Mouse (Mus musculus) heart, postnatal 10 days (tissue): ENCODE results near the gene Ddn. TPM values are rescaled to one million over a fixed set of nuclear protein-coding genes. Genes with fewer than 3 reads are reported as not detected.

Experiments used
- DNase-seq, 2 experiments: peaks; one replicate each; pipeline ENCODE4 v3.0.0; 2021
- intact Hi-C: fragments of 180-260 bp; cut with DNase I; formaldehyde crosslinking; loops from one replicate; pipeline ENCODE4 v1.15.1; 2025
- total RNA-seq, 2 experiments: library from RNA; stranded (reverse); gene quantifications; 2 replicates each; pipeline ENCODE4 v1.2.3; 2021

Gene Ddn
- total RNA-seq, result under 1 TPM; 0.10 to 0.32 TPM

DNA sequence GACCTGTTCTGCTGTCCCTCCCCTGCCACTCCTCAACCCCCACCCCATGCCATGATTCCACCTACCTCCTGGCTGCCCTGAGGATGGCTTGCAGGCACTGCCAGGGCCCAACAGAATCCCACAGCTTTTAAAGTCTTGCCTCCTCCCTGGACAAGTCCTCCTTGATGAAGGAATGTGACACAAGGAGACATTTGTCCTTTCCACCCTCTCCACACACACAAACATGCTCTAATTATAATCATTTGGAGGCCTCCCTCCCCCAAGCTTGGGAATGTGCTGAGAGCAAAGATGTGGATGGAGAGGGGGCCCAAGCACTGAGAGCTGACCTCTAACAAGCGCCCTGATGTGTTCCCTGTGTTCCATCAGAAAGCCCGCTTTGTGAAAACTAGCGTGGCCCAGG is at the start of gene Ddn:
Ddn (minus strand) TSS at position 101 of the 400 bp plus-strand sequence.
- intact Hi-C loops, result loop anchor here (2.0 kb wide), 1 partner anchor 21 kb away; the partner anchor contains the start of gene Prkag1
- DNase-seq, result no peak

DNA sequence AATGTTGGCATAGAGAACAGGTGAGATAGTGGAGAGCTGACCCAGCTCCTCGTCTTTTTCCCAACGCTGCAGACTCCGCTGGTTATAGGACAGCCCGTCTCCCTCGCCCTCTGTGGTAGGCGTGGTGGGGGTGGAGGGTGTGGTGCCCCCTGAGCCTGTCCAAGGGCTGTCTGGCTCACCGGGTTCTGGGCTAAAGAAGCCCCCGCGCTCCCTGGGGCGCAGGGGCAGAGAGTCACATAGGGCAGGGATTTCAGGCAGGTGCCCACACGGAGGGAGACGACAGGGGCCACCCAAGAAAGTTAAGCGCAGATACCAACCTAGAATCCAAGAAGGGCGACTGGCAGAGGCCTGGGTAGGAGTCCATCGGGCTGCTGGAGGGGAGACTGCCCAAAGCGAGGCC is 44.9 kb upstream of the Ddn start:
- intact Hi-C loops, result no loop called here
- no peak for DNase-seq

GRCm38 (mm10) chr15:98853161-98853937 is 44.1 kb upstream of the Ddn start:
- no peak for DNase-seq
- intact Hi-C loops, result no loop called here

DNA sequence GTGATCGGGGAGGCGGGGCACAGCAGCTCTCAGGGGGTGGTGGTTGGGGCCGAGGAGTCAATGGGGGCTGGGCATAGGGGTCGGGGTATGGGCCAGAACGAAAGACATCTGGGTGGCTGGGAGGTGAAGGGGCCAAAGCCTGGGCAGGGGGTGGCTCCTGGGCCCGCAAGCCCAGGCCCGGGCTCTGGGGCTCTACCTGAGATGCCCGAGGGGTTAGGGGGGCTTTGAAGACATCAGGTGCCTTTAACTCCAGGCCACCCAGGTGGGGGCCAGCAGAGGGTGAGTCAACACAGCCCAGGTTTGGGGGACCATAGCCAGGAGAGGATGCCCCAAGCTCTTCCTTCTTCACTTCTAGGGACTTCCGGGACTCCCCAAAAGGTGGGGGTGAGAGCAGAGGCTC is 43.4 kb upstream of the Ddn start:
- DNase-seq, result no peak
- intact Hi-C loops, result no loop called here

GRCm38 (mm10) chr15:98852071-98852470 is 42.8 kb upstream of the Ddn start:
- no peak for DNase-seq
- intact Hi-C loops, result no loop called here

DNA sequence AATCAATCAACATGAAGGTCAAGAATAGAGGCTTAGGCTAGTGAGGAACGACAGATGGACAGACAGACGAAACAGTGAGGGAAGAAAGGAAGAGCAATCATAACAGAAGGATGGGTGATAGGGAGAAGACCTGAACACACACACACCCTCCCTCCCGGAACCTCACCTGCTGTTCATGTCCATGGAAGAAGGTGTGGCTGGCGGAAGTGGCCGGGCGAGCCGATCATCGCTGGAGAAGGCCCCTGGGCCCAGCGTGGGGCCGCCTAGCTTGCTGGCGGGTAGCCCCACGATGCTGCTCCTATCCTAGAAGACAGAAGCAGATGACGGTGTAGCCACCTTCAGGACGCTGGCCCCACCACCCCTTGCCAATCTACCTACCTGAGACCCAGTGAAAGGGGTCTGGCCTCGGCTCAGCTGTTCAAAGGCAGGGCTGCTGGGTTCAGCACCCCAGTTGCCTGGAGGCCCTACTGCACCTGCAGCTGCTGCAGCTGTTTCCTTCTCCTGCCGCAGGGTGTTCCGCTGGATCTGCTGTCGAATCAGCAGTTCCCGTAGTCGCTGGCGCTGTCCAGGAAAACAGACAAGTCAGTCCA is 42.0 kb upstream of the Ddn start:
- DNase-seq, result no peak
- intact Hi-C loops, result no loop called here

- DNase-seq, result no peak
- intact Hi-C loops, result no loop called here
Measured at GRCm38 (mm10) chr15:98850668-98851067, 41.4 kb upstream of the Ddn start.

DNA sequence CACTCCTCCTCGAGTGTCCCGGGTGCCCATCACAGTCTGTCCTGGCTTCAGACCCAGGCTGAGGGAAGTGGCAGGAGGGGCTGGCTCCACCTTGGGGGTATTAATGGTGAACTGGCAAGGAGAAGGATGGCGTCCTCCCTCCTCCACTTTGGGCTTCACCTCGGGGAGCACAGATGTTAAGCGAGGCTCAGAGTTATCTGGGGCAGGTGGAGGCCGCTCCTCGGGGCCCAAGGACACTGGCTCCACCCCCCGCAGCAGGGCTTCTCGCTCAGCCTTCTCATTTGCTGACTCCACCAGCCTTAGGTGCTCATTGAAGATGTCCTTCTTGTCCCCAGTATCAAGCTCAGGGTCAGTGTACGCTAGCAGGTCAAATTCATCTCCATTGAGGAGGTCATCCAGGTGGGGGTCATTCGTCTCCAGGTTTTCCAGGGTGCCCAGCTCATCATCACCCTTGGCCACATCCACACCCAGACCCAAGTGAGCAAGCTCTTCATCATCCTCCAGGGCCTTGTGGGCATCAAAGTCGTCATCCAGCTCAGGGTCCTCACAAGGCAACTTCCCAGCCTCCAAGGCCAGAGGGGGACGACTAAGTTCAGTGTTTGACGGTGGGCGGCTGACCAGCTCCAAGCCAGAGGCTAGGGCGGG is 40.8 kb upstream of the Ddn start:
- DNase-seq, result no peak
- intact Hi-C loops, result no loop called here

GRCm38 (mm10) chr15:98849165-98849564 is 39.9 kb upstream of the Ddn start:
- intact Hi-C loops, result no loop called here
- no peak for DNase-seq

DNA sequence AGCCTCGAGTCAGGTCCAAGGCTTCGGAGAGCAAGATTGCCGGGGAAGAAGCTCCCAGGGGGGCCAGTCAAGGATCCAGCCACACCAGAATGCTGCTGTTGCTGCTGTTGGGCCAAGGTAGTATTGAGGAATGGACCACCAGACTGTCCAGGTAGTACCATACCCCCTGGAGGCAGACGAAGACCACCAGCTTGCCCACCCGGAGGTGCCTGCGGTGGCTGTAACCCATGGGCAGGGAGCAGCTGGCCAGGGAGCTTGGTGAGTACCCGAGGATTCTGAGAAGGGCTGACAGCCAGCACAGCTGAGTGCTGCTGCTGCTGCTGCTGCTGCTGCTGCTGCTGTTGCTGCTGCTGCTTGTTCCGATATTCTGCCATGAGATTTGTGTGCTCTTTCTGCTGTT is 36.9 kb upstream of the Ddn start:
- intact Hi-C loops, result no loop called here
- no peak for DNase-seq

DNA sequence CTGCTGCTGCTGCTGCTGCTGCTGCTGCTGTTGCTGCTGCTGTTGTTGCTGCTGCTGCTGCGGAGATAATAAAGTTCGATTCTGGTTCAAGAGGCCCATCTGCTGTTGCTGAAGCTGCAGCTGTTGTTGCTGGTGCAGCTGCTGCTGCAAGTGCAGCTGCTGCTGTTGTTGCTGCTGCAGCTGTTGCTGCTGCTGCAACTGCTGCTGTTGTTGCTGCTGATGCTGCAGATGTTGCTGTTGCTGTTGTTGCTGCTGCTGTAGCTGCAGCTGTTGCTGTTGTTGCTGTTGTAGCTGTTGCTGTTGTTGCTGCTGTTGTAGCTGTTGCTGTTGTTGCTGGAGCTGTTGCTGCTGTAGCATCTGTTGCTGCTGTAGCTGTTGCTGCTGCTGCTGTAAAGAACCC is 35.9 kb upstream of the Ddn start:
- DNase-seq, result no peak
- intact Hi-C loops, result no loop called here

GRCm38 (mm10) chr15:98843595-98844223 is 34.4 kb upstream of the Ddn start:
- no peak for DNase-seq
- intact Hi-C loops, result no loop called here

DNA sequence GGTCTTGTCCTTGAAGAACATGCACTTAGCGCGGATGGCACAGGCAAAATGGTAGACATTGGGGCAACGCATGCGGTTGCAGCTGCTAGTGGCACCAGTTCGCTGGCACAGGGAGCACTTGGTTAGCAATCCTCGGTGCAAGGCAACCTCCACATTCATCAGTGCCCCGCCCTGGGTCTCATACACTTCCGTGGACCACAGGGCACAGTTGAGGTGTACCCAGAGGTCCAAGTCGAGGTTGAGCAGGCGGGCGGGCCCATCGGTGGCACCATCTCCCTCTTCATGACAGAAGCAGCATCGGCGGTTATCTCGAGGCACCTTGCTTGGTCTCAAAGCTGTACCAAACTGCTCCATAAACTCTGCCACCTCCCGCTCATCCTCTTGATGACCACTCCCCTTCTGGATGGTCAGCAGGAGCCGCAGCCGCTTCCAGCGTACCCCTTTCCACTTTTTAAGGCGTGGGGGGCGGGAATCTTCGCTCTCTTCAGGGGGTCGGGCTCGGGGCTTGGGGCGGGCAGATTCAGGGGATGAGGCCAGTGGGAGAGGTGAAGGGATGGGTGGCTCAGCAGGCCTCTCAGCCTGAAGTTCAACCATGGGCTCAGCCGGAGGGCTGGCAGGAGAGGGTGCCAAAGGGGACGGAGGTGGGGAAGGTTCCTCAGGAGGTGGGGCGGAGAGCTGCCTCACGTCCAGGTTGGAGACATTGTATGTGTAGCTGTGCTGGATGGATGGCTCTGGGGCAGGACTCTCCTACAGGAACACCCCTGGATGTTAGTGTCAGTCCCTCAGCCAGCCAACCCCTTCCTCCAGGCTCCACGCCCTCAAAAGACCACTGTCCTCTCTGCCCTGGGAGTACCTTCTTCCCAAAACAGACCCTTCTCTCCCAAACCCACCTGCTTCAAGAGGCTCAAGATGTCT is 30.6 kb upstream of the Ddn start:
- intact Hi-C loops, result no loop called here
- DNase-seq, result no peak

DNA sequence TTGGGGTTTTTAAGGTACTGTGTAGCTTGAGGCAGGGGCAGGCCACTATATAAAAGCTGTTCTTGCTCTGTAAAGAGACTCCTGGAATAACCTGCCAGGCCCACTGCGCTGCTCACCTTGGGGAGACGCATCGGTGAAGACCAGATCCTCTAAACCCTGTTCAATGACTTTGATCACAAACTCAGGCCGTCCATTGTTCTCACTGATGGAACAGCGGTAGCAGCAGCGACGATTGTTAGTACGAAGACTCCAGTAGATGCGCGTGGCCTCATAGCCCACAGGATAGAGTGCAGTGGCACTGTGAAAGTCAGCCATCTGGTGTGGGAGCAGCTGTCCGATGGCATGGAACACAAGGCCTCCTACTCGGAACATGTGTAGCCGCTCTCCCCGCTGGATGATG is 29.9 kb upstream of the Ddn start:
- intact Hi-C loops, result no loop called here
- DNase-seq, result no peak

- intact Hi-C loops, result no loop called here
- DNase-seq, result no peak
Measured at GRCm38 (mm10) chr15:98837743-98838103, 28.4 kb upstream of the Ddn start.

DNA sequence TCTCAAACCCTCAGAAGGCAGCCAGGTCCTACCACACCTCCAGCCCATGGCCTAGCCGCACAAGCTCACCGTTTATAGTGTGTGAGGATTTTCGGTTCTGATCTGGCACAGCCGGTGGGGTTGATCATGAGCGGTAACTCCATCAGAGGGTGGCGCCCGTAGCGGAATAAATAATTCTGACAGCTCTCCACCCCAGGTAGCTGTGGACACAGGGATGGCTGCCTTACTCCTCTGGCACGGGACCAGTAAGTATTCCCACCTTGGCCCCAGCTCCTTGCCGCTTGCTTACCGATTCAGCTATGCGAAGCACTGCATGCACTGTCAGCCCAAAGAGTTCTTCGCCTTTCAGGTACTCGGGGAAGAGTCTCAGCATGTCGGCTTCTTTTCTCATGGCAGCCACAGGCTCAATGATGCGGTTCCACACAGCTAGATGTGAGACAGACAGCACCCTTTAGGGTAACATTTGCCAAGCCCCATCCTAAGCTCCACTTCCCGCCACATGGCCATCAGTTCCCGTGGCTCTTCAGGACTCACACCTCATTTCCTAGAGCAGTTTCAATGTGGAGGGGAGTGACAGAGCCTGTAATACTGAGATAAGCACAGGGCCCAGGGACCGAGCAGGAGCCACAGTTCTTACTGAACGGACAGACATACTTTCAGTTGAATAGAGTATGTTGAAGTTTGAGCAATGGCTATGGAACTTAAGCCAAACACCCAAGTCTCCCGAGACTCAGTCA is 27.9 kb upstream of the Ddn start:
- intact Hi-C loops, result no loop called here
- DNase-seq, result no peak

- no peak for DNase-seq
- intact Hi-C loops, result no loop called here
Measured at GRCm38 (mm10) chr15:98835291-98835690, 26.0 kb upstream of the Ddn start.

DNA sequence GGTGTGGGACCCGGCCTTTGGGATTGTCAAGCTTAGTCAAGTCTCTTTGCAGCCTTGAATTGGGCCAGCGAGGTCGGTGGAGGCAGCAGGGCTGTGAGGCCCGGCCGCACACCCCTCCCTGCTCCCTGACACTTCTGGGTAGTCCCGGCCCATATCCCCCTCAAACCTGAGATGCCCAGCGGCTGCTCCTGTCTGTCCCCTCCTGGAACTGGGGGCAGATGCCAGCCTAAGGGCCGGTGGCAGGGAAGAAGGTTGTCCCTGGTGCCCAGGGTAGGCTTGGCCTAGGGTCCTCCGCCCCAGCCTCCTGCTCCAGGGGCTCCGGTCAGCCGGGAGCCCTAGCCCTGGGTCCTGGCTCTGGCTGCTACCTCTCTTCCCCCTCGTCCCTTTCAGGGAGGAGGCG is 24.8 kb upstream of the Ddn start:
- intact Hi-C loops, result no loop called here
- no peak for DNase-seq

- DNase-seq, result no peak
- intact Hi-C loops, result loop anchor here (2.0 kb wide), 1 partner anchor 34 kb away; no protein-coding TSS in a partner anchor
Measured at GRCm38 (mm10) chr15:98833281-98833680, 24.0 kb upstream of the Ddn start.
